In the genomic region with DNA sequence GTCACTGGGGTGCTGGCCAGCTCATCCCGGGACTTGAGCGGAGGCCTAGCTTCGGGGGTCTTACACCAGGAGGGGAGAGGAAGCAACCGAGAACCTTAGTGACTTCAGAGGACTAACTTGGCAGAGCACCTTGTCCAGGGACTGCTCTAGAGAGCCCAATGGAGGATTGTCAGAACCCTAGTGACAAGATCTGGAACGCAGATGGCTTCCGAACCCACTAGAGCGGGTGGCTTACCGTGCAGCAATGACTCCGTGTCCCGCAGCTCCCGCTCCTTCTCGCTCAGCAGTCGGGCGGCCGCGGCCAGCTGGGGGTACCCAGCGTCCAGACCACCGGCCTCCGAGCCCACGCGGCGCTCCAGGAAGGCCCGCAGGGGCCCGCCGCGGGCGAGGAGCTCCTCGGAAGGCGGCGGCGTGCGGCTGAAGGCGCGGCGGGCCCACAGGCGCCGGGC, we compare ENCODE assay signal across 7 mouse cellular contexts. TPM values are rescaled to one million over a fixed set of nuclear protein-coding genes. Genes with fewer than 3 reads are reported as not detected.
DNase-seq lines count a peak whose midpoint lies in the region; ATAC-seq and TF ChIP-seq lines count a peak whose summit lies in the region.

No protein-coding gene starts in this region.

- H3K4me2 ChIP-seq in lung, embryonic 15.5 days: peak overlapping the region; percentile 75
- peak overlapping the region; percentile 53 for H3K4me2 ChIP-seq in forebrain, embryonic 15.5 days (replicated peaks)
- H3K4me2 ChIP-seq in limb, embryonic 14.5 days (replicated peaks; ENCODE audit: low read depth, low read length, severe bottlenecking): peak overlapping the region; percentile 61
- peak overlapping the region; percentile 50 for H3K4me2 ChIP-seq in stomach, embryonic 14.5 days (replicated peaks; ENCODE audit: low read depth, low read length)

- peak overlapping the region; percentile 88 for H3K9ac ChIP-seq in lung, embryonic 15.5 days
- H3K9ac ChIP-seq in forebrain, embryonic 15.5 days (replicated peaks): peak overlapping the region; percentile 84
- peak overlapping the region; percentile 79 for H3K9ac ChIP-seq in limb, embryonic 14.5 days (ENCODE audit: low read depth, low read length, severe bottlenecking)
- H3K9ac ChIP-seq in stomach, embryonic 14.5 days (replicated peaks; ENCODE audit: low read depth, low read length): peak overlapping the region; percentile 81

- H3K27me3 ChIP-seq in lung, embryonic 15.5 days: no peaks in the 10 kb centered on the region
- H3K27me3 ChIP-seq in forebrain, embryonic 15.5 days: no peaks in the 10 kb centered on the region
- no peaks in the 10 kb centered on the region for H3K27me3 ChIP-seq in limb, embryonic 14.5 days (ENCODE audit: control insufficient read depth, insufficient read depth, low read length)
- H3K27me3 ChIP-seq in stomach, embryonic 14.5 days (ENCODE audit: control insufficient read depth, insufficient read depth, low read length): no peaks in the 10 kb centered on the region

- TF ChIP-seq POLR2A in limb, embryonic 14.5 days (IDR thresholded peaks at IDR 0.05; ENCODE audit: borderline replicate concordance, extremely low read depth, insufficient read depth, insufficient read length): no peak

- H3K4me1 ChIP-seq in lung, embryonic 15.5 days: peaks cover 13% of the 10 kb centered on the region; the same call in 1 of the 2 replicates
- peaks cover 3% of the 10 kb centered on the region; the same call in 1 of the 2 replicates for H3K4me1 ChIP-seq in brown adipose tissue, adult 24 weeks (ENCODE audit: control insufficient read depth, insufficient read depth, insufficient read length, low read length)
- peaks cover 21% of the 10 kb centered on the region for H3K4me1 ChIP-seq in forebrain, embryonic 15.5 days
- H3K4me1 ChIP-seq in limb, embryonic 14.5 days (ENCODE audit: control insufficient read depth, insufficient read depth, low read length): peaks cover 8% of the 10 kb centered on the region
- peaks cover 14% of the 10 kb centered on the region for H3K4me1 ChIP-seq in stomach, embryonic 14.5 days (ENCODE audit: control insufficient read depth, insufficient read depth, low read length)

- ATAC-seq in lung, embryonic 15.5 days (ENCODE audit: borderline replicate concordance, extremely low read depth, low FRiP score, low TSS enrichment): no peak
- ATAC-seq in forebrain, embryonic 15.5 days (replicated peaks): no peak; the same call in none of the 2 replicates
- ATAC-seq in limb, embryonic 14.5 days (ENCODE audit: low FRiP score, low read depth): no peak; the same call in 1 of the 2 replicates
- no peak for ATAC-seq in stomach, embryonic 14.5 days (ENCODE audit: insufficient number of reproducible peaks, insufficient read depth, low FRiP score, low read depth)
- ATAC-seq in monocyte, adult 5-6 weeks (replicated peaks; ENCODE audit: insufficient number of reproducible peaks, low FRiP score, low TSS enrichment, poor library complexity, severe bottlenecking): no peak

- H3K4me3 ChIP-seq in lung, embryonic 15.5 days: peak overlapping the region; percentile 94
- H3K4me3 ChIP-seq in brown adipose tissue, adult 24 weeks (ENCODE audit: insufficient read depth, low read depth, low read length): peak overlapping the region; percentile 73
- peak overlapping the region; percentile 89 for H3K4me3 ChIP-seq in forebrain, embryonic 15.5 days
- peak overlapping the region; percentile 89 for H3K4me3 ChIP-seq in limb, embryonic 14.5 days (replicated peaks; ENCODE audit: low read length)
- peak overlapping the region; percentile 82 for H3K4me3 ChIP-seq in stomach, embryonic 14.5 days (ENCODE audit: low read depth, low read length)

- peaks cover 20% of the 10 kb centered on the region for H3K36me3 ChIP-seq in lung, embryonic 15.5 days
- peaks cover 19% of the 10 kb centered on the region for H3K36me3 ChIP-seq in forebrain, embryonic 15.5 days
- peaks cover 28% of the 10 kb centered on the region for H3K36me3 ChIP-seq in limb, embryonic 14.5 days (ENCODE audit: control insufficient read depth, insufficient read depth, low read length)
- peaks cover 18% of the 10 kb centered on the region for H3K36me3 ChIP-seq in stomach, embryonic 14.5 days (ENCODE audit: control insufficient read depth, insufficient read depth, low read length)

- H3K9me3 ChIP-seq in lung, embryonic 15.5 days: no peaks in the 10 kb centered on the region
- H3K9me3 ChIP-seq in forebrain, embryonic 15.5 days: no peaks in the 10 kb centered on the region
- H3K9me3 ChIP-seq in limb, embryonic 14.5 days (ENCODE audit: control insufficient read depth, low read length): no peaks in the 10 kb centered on the region
- no peaks in the 10 kb centered on the region for H3K9me3 ChIP-seq in stomach, embryonic 14.5 days (ENCODE audit: control insufficient read depth, low read depth, low read length)

- DNase-seq in lung, postnatal 36 days: no peak
- peak; percentile 22 for DNase-seq in limb, embryonic 14.5 days (ENCODE audit: low spot score)

- peak overlapping the region; percentile 97 for H3K27ac ChIP-seq in lung, embryonic 15.5 days
- peak overlapping the region; percentile 41 for H3K27ac ChIP-seq in brown adipose tissue, adult 24 weeks (replicated peaks; ENCODE audit: low read depth, low read length)
- peak overlapping the region; percentile 84 for H3K27ac ChIP-seq in forebrain, embryonic 15.5 days (replicated peaks)
- peak overlapping the region; percentile 85 for H3K27ac ChIP-seq in limb, embryonic 14.5 days (replicated peaks; ENCODE audit: low read depth, low read length)
- H3K27ac ChIP-seq in stomach, embryonic 14.5 days (ENCODE audit: low read length): peak overlapping the region; percentile 95

- WGBS in lung, embryonic 15.5 days: under 1% methylated on average over 37 of the region's 37 CpGs
- WGBS in forebrain, embryonic 15.5 days: under 1% methylated on average over 37 of the region's 37 CpGs
- 0% methylated on average over 33 of the region's 37 CpGs for WGBS in limb, embryonic 14.5 days
- under 1% methylated on average over 37 of the region's 37 CpGs for WGBS in stomach, embryonic 14.5 days

RNA-seq across cellular contexts. Expression of gene Mtrf1l, which starts 0.4 kb away (rescaled TPM):
- polyA plus RNA-seq in lung, embryonic 15.5 days (2015; fragmentation: Nextera tagmentation; extraction: Ambion mirVana): 14.1 and 16.7 TPM in 2 replicates
- 8.7 and 22.2 TPM in 2 replicates for polyA plus RNA-seq in brown adipose tissue, adult 24 weeks (2012; ENCODE audit: insufficient read depth, insufficient read length, missing spikeins)
- 11.4 and 12.7 TPM in 2 replicates for polyA plus RNA-seq in forebrain, embryonic 15.5 days (2015; fragmentation: Nextera tagmentation; extraction: Ambion mirVana)
- polyA plus RNA-seq in limb, embryonic 14.5 days (2012; rRNA removed): 5.1 and 10.0 TPM in 2 replicates
- polyA plus RNA-seq in limb, embryonic 14.5 days (2014; fragmentation: Nextera tagmentation; extraction: Ambion mirVana): 17.3 and 17.7 TPM in 2 replicates
- polyA plus RNA-seq in stomach, embryonic 14.5 days (2014; fragmentation: Nextera tagmentation; extraction: Ambion mirVana): 22.1 and 23.3 TPM in 2 replicates
- 8.6 to 33.0 TPM (median 15.9 TPM) in 3 replicates for total RNA-seq in monocyte, adult 5-6 weeks (2017)

RNA-seq across cellular contexts. Expression of gene Fbxo5, which starts 17.9 kb away (rescaled TPM):
- polyA plus RNA-seq in lung, embryonic 15.5 days (2015; fragmentation: Nextera tagmentation; extraction: Ambion mirVana): 84.3 and 92.5 TPM in 2 replicates
- polyA plus RNA-seq in brown adipose tissue, adult 24 weeks (2012; ENCODE audit: insufficient read depth, insufficient read length, missing spikeins): 0.58 and 0.71 TPM in 2 replicates
- 36.2 and 39.2 TPM in 2 replicates for polyA plus RNA-seq in forebrain, embryonic 15.5 days (2015; fragmentation: Nextera tagmentation; extraction: Ambion mirVana)
- polyA plus RNA-seq in limb, embryonic 14.5 days (2012; rRNA removed): 30.4 and 43.5 TPM in 2 replicates
- 52.7 and 58.3 TPM in 2 replicates for polyA plus RNA-seq in limb, embryonic 14.5 days (2014; fragmentation: Nextera tagmentation; extraction: Ambion mirVana)
- polyA plus RNA-seq in stomach, embryonic 14.5 days (2014; fragmentation: Nextera tagmentation; extraction: Ambion mirVana): 70.7 and 74.8 TPM in 2 replicates
- total RNA-seq in monocyte, adult 5-6 weeks (2017): 4.9 to 5.9 TPM (median 5.1 TPM) in 3 replicates

Comparison
In these comparisons a context has a peak if more than half of its experiments do, and no peak if none do; other contexts are left out.
1. H3K27ac ChIP-seq: peak in every context shown above with its lines; median percentile 97 in lung, embryonic 15.5 days; 95 in stomach, embryonic 14.5 days; 85 in limb, embryonic 14.5 days; 84 in forebrain, embryonic 15.5 days; 41 in brown adipose tissue, adult 24 weeks.
2. RNA of gene Fbxo5, which starts 17.9 kb away (polyA plus RNA-seq): 84.3 to 92.5 TPM in lung, embryonic 15.5 days, 70.7 to 74.8 TPM in stomach, embryonic 14.5 days, 30.4 to 58.3 TPM in limb, embryonic 14.5 days and 36.2 to 39.2 TPM in forebrain, embryonic 15.5 days; 0.58 to 0.71 TPM in brown adipose tissue, adult 24 weeks; every median in the first group is over 10 times any median in the second.
3. Peak in every context shown above with its lines, with median percentiles within 50 percentile points of each other: H3K4me2 ChIP-seq, H3K4me3 ChIP-seq and H3K9ac ChIP-seq.